Mouse (Mus musculus) lung, postnatal 0 days (tissue): ENCODE data around the gene Asic1.

Experiments
- CTCF ChIP-seq: IDR thresholded peaks from 2 replicates; pipeline ENCODE4 v1.5.1; 2016; ENCODE audit warnings: antibody characterized with exemption, mild to moderate bottlenecking
- EP300 ChIP-seq: IDR thresholded peaks from 2 replicates; pipeline ENCODE4 v1.6.1; 2016; ENCODE audit warnings: antibody characterized with exemption, mild to moderate bottlenecking, control low read depth

- no peak for TF ChIP-seq CTCF
- no peak for TF ChIP-seq EP300
These were observed 46.6 kb downstream of the Asic1 start for GRCm38 (mm10) chr15:99716814-99717213.
